Mouse (Mus musculus) heart, postnatal 0 days (tissue): ENCODE measurements at regions not wholly inside any gene's neighbourhood (a gene's known extent, or its start where the extent isn't known, plus 50 kb on each side); places are given as distances from the start of the nearest gene placed in this dataset.

Source experiments
- ATAC-seq: fragments of 200-750 bp; cut with Nextera tagmentation; 2 replicates; pipeline ENCODE4 v1.8.0; 2017; ENCODE audit warnings: low read depth, moderate number of reproducible peaks, moderate library complexity; ENCODE audit not compliant: insufficient read depth
- DNase-seq: peaks from one replicate; pipeline ENCODE4 v3.0.0-alpha.2; 2016; ENCODE audit warnings: low spot score
- H3K27ac ChIP-seq: fragments of 300-500 bp; sonication (generic); 2 replicates; pipeline ENCODE4 v1.5.1; 2014; ENCODE audit warnings: low read depth, mild to moderate bottlenecking
- H3K27me3 ChIP-seq: fragments of 300-500 bp; sonication (generic); 2 replicates; pipeline ENCODE4 v1.6.1; 2014; ENCODE audit warnings: low read length, mixed read lengths; ENCODE audit not compliant: control insufficient read depth, insufficient read depth
- H3K36me3 ChIP-seq: fragments of 300-500 bp; sonication (generic); replicated peaks from 2 replicates; pipeline ENCODE4 v1.6.1; 2014; ENCODE audit warnings: low read length, mixed read lengths; ENCODE audit not compliant: control insufficient read depth, insufficient read depth
- H3K4me1 ChIP-seq: fragments of 300-500 bp; sonication (generic); 2 replicates; pipeline ENCODE4 v1.6.1; 2014; ENCODE audit warnings: antibody characterized with exemption; ENCODE audit not compliant: control insufficient read depth, insufficient read depth
- H3K4me2 ChIP-seq: fragments of 300-500 bp; sonication (generic); 2 replicates; pipeline ENCODE4 v1.6.1; 2014; ENCODE audit warnings: low read depth, mild to moderate bottlenecking, low read length, moderate library complexity
- H3K4me3 ChIP-seq: fragments of 300-500 bp; sonication (generic); 2 replicates; pipeline ENCODE4 v1.5.1; 2014; ENCODE audit warnings: low read depth, low read length
- H3K9ac ChIP-seq: fragments of 300-500 bp; sonication (generic); replicated peaks from 2 replicates; pipeline ENCODE4 v1.6.1; 2014; ENCODE audit warnings: low read depth, low read length, mixed read lengths
- H3K9me3 ChIP-seq: fragments of 300-500 bp; sonication (generic); replicated peaks from 2 replicates; pipeline ENCODE4 v1.6.1; 2016; ENCODE audit warnings: low read length; ENCODE audit not compliant: control insufficient read depth
- CTCF ChIP-seq: IDR thresholded peaks from 2 replicates; pipeline ENCODE4 v1.5.1; 2016; ENCODE audit warnings: antibody characterized with exemption, control low read depth, low read depth
- EP300 ChIP-seq: IDR thresholded peaks from 2 replicates; pipeline ENCODE4 v1.6.1; 2016; ENCODE audit warnings: antibody characterized with exemption, low read depth
- WGBS: fragments of 180-500 bp; shearing (Covaris S2); extraction: QIAGEN DNeasy Blood & Tissue Kit; methylation state at CpG from one replicate; pipeline ENCODE4 v1.1.7; 2014; 5-methylcytosine and 5-hydroxymethylcytosine counted together

DNA sequence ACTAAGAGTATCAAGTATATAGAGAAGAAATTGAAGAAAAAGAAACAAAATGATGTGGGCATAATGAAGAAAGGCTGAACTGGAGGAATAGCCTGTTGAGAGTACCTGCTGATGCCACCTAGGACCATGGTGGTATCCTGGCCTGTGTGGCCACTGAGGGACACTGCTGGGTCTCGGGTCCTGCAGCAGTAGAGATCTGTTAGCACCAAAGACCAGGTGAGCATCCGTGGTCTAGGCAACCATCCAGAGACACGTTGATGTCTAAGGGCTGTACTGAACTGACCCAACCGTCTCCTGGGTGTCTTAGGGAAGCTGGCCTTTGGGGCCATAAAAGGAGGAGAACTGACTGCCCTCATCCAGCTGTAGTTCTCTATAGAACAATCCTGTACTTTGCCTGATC is 1071.4 kb upstream of the 4930412O13Rik start:
- Histone ChIP-seq H3K9ac (no peak overlapping the region), H3K36me3 (no peaks in the 10 kb centered on the region), H3K4me2 (no peak overlapping the region), H3K9me3 (no peaks in the 10 kb centered on the region), H3K27me3 (no peaks in the 10 kb centered on the region), H3K4me1 (no peaks in the 10 kb centered on the region), H3K4me3 (no peak overlapping the region), H3K27ac (no peak overlapping the region)
- 73% methylated on average over 4 of the region's 4 CpGs for WGBS
- no peak for TF ChIP-seq EP300
- TF ChIP-seq CTCF = no peak
- ATAC-seq (no peak), DNase-seq (no peak)

- no peak for DNase-seq
- no peak for ATAC-seq
Observed at GRCm38 (mm10) chr2:8818127-8818526, 1062.9 kb upstream of the 4930412O13Rik start.

DNA sequence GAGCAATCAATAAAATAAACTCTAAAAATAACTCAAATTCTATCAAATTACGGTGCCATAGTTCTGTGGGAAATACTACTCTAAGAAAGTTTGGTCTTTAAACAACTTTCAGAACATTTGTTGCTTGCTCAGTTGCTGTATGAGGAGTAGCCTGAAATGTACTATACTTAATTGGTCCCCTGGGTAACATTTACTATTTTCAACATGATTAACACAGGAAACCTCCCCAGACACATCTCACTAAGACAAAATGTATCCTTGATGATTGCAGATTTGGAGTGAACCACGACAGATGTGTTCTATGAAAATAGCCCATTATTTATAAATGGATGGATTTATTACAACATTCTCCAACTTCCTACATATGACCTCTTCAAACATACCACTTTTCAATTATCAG is 1055.6 kb upstream of the 4930412O13Rik start:
- ATAC-seq = no peak
- no peaks in the 10 kb centered on the region for H3K9me3 ChIP-seq
- 52% methylated on average over 2 of the region's 2 CpGs for WGBS

More at GRCm38 (mm10) chr2:8818127-8818526, 1062.9 kb upstream of the 4930412O13Rik start:
- Histone ChIP-seq H3K9ac (no peak overlapping the region), H3K9me3 (no peaks in the 10 kb centered on the region), H3K36me3 (no peaks in the 10 kb centered on the region), H3K27me3 (no peaks in the 10 kb centered on the region), H3K4me3 (no peak overlapping the region), H3K4me1 (no peaks in the 10 kb centered on the region), H3K27ac (no peak overlapping the region), H3K4me2 (no peak overlapping the region)
- TF ChIP-seq EP300 (no peak), CTCF (no peak)
- 48% methylated on average over 5 of the region's 5 CpGs for WGBS

More for the DNA sequence above, 1055.6 kb upstream of the 4930412O13Rik start:
- Histone ChIP-seq H3K27me3 (no peaks in the 10 kb centered on the region), H3K4me2 (no peak overlapping the region), H3K9ac (no peak overlapping the region), H3K4me3 (no peak overlapping the region), H3K36me3 (no peaks in the 10 kb centered on the region), H3K27ac (no peak overlapping the region), H3K4me1 (no peaks in the 10 kb centered on the region)
- TF ChIP-seq EP300 (no peak), CTCF (no peak)
- DNase-seq = no peak
